Mouse (Mus musculus): ENCODE data around the gene Ammecr1.

GRCm38 (mm10) chrX:142829267-142829666 is 137.3 kb downstream of the Ammecr1 start:
- TF ChIP-seq CTCF (IDR thresholded peaks at IDR 0.05; ENCODE audit: low read depth), result no peak
- TF ChIP-seq EP300 (optimal IDR thresholded peaks at IDR 0.05), result no peak
